Mouse (Mus musculus) left cerebral cortex, adult 9 months (tissue): ENCODE measurements around the gene Msgn1.

Experiments used
- DNase-seq, 2 experiments: peaks; one replicate each; pipeline ENCODE4 v3.0.0; 2022; ENCODE audit warnings: low spot score in 2 of 2

Msgn1 gene

GRCm38 (mm10) chr12:11198551-11198950 lies 10.2 kb downstream of the Msgn1 start:
- DNase-seq = no peak

GRCm38 (mm10) chr12:11198026-11198425 lies 10.7 kb downstream of the Msgn1 start:
- DNase-seq = no peak

GRCm38 (mm10) chr12:11196830-11197229 lies 11.9 kb downstream of the Msgn1 start:
- no peak for DNase-seq

GRCm38 (mm10) chr12:11196142-11196597 lies 12.6 kb downstream of the Msgn1 start:
- peak in 1 of 2 experiments; percentile 69 for DNase-seq

- DNase-seq = no peak
These were observed 13.7 kb downstream of the Msgn1 start for GRCm38 (mm10) chr12:11195031-11195430.

- DNase-seq = peak; percentile 26 to 91
These were observed 30.2 kb downstream of the Msgn1 start for GRCm38 (mm10) chr12:11178486-11179154.

GRCm38 (mm10) chr12:11177408-11178394 lies 31.1 kb downstream of the Msgn1 start:
- no peak for DNase-seq

GRCm38 (mm10) chr12:11158670-11159069 lies 50.1 kb downstream of the Msgn1 start:
- no peak for DNase-seq
